ENCODE assay signal across 8 mouse cellular contexts in genomic region chr3:30014962-30015660, GRCm38 (mm10).
DNase-seq lines count a peak whose midpoint lies in the region; ATAC-seq and TF ChIP-seq lines count a peak whose summit lies in the region.

No protein-coding gene starts in this region.

- no peak overlapping the region for H3K4me3 ChIP-seq in ES-Bruce4 (ENCODE audit: low read depth, low read length)
- no peak overlapping the region for H3K4me3 ChIP-seq in forebrain, embryonic 15.5 days
- no peak overlapping the region for H3K4me3 ChIP-seq in lung, embryonic 15.5 days

- no peaks in the 10 kb centered on the region for H3K36me3 ChIP-seq in ES-Bruce4 (ENCODE audit: control insufficient read depth, insufficient read depth, low read length, poor library complexity, severe bottlenecking)
- H3K36me3 ChIP-seq in forebrain, embryonic 15.5 days = no peaks in the 10 kb centered on the region
- H3K36me3 ChIP-seq in lung, embryonic 15.5 days = no peaks in the 10 kb centered on the region

- H3K4me2 ChIP-seq in forebrain, embryonic 15.5 days (replicated peaks) = no peak overlapping the region
- H3K4me2 ChIP-seq in lung, embryonic 15.5 days = no peak overlapping the region

- 8% methylated on average over 10 of the region's 10 CpGs for WGBS in forebrain, embryonic 15.5 days
- WGBS in lung, embryonic 15.5 days = 11% methylated on average over 10 of the region's 10 CpGs

- peak; percentile 81 for TF ChIP-seq CTCF in ES-Bruce4 (IDR thresholded peaks at IDR 0.05; ENCODE audit: low read depth, low read length)

- no peak for TF ChIP-seq POLR2A in ES-Bruce4 (IDR thresholded peaks at IDR 0.05; ENCODE audit: insufficient read depth, low read length)

- H3K9ac ChIP-seq in ES-Bruce4 (ENCODE audit: low read depth, poor library complexity, severe bottlenecking) = no peak overlapping the region
- no peak overlapping the region for H3K9ac ChIP-seq in forebrain, embryonic 15.5 days (replicated peaks)
- no peak overlapping the region for H3K9ac ChIP-seq in lung, embryonic 15.5 days

- H3K27ac ChIP-seq in ES-Bruce4 (ENCODE audit: insufficient read depth, low read length) = no peak overlapping the region
- H3K27ac ChIP-seq in forebrain, embryonic 15.5 days (replicated peaks) = no peak overlapping the region
- peak overlapping the region; percentile 20; the same call in 1 of the 2 replicates for H3K27ac ChIP-seq in lung, embryonic 15.5 days

- H3K9me3 ChIP-seq in ES-Bruce4 (replicated peaks; ENCODE audit: control insufficient read depth, insufficient read depth, low read length, poor library complexity, severe bottlenecking) = no peaks in the 10 kb centered on the region
- no peaks in the 10 kb centered on the region for H3K9me3 ChIP-seq in forebrain, embryonic 15.5 days
- no peaks in the 10 kb centered on the region for H3K9me3 ChIP-seq in lung, embryonic 15.5 days

- no peak for TF ChIP-seq EP300 in ES-Bruce4 (IDR thresholded peaks at IDR 0.05; ENCODE audit: insufficient read depth, low read depth, low read length)

- peak; percentile 79 for ATAC-seq in forebrain, embryonic 15.5 days (replicated peaks)
- peak; percentile 36 for ATAC-seq in lung, embryonic 15.5 days (ENCODE audit: borderline replicate concordance, extremely low read depth, low FRiP score, low TSS enrichment)

- no peaks in the 10 kb centered on the region for H3K4me1 ChIP-seq in ES-Bruce4 (ENCODE audit: control insufficient read depth, insufficient read depth, low read length)
- H3K4me1 ChIP-seq in forebrain, embryonic 15.5 days = peaks cover 19% of the 10 kb centered on the region
- H3K4me1 ChIP-seq in lung, embryonic 15.5 days = peaks cover 33% of the 10 kb centered on the region

- DNase-seq in brain, adult 2 months (ENCODE audit: low read depth, low spot score) = peak; percentile 56
- peak; percentile 57 for DNase-seq in heart, postnatal 25 days (ENCODE audit: low spot score)
- DNase-seq in layer of hippocampus, adult 18-20 months (ENCODE audit: low spot score in 2 of 2) = peak; percentile 17 to 75
- DNase-seq in right cerebral cortex, adult 18-20 months = peak; percentile 48
- no peak for DNase-seq in T-cell, adult 2 months (ENCODE audit: low spot score)

- intact Hi-C loops in heart, postnatal 25 days (cut with DNase I) = loop anchor here (10.0 kb wide), 5 partner anchors 90 to 290 kb away; no protein-coding TSS in a partner anchor

- H3K27me3 ChIP-seq in ES-Bruce4 (ENCODE audit: control insufficient read depth, insufficient read depth, low read length, poor library complexity, severe bottlenecking) = peaks cover 4% of the 10 kb centered on the region; the same call in 1 of the 2 replicates
- peaks cover 37% of the 10 kb centered on the region for H3K27me3 ChIP-seq in forebrain, embryonic 15.5 days
- H3K27me3 ChIP-seq in lung, embryonic 15.5 days = no peaks in the 10 kb centered on the region
